Mouse (Mus musculus): ENCODE measurements at regions not wholly inside any gene's neighbourhood (a gene's known extent, or its start where the extent isn't known, plus 50 kb on each side); places are given as distances from the start of the nearest gene placed in this dataset.

DNA sequence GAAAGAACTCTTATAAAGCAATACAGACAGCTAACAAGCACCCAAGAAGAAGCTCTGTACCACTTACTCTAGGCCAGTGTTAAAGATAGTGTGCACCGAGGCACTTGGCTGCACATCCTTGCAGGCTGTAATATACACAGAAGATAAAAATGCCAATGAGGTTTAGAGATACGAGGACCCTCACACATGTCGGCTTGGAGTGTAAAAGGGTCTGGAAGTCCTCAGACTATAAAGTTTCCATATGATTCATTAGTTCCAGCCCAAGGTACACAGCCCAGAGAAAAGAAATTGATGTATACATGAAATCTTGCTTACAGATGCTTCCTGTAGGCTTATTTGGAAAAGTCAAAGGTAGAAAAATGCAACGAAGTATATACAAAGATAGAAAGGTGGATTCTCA is 800.3 kb upstream of the Lrrc6 start:
- no peak overlapping the region for H3K4me3 ChIP-seq
- H3K4me2 ChIP-seq (ENCODE audit: low read depth), result no peak overlapping the region
- H3K36me3 ChIP-seq (ENCODE audit: control insufficient read depth, insufficient read depth), result no peaks in the 10 kb centered on the region
- TF ChIP-seq POLR2AphosphoS2 (IDR thresholded peaks at IDR 0.05; ENCODE audit: insufficient read length, low read depth) (no peak), TCF3 (IDR thresholded peaks at IDR 0.05; ENCODE audit: insufficient read length, low read depth) (no peak), USF1 (IDR thresholded peaks at IDR 0.05; ENCODE audit: low read depth) (no peak), POLR2A (IDR thresholded peaks at IDR 0.05; ENCODE audit: insufficient read length, low read depth) (no peak), SRF (IDR thresholded peaks at IDR 0.05; ENCODE audit: control insufficient read depth, insufficient read length, low read depth) (no peak), E2F4 (IDR thresholded peaks at IDR 0.05; ENCODE audit: insufficient read depth) (no peak), CEBPB (IDR thresholded peaks at IDR 0.05; ENCODE audit: insufficient read depth, poor library complexity, severe bottlenecking) (no peak), MAX (IDR thresholded peaks at IDR 0.05; ENCODE audit: low read depth) (no peak), MYOG (IDR thresholded peaks at IDR 0.05; ENCODE audit: control insufficient read depth in 1 of 3, insufficient read depth in 1 of 3, insufficient read length in 2 of 3, low read depth in 2 of 3) (no peak), TCF12 (IDR thresholded peaks at IDR 0.05; ENCODE audit: insufficient read depth, poor library complexity, severe bottlenecking) (no peak), MYOD1 (IDR thresholded peaks at IDR 0.05; ENCODE audit: control insufficient read depth in 1 of 3, insufficient read length in 2 of 3, low read depth in 2 of 3) (no peak), REST (IDR thresholded peaks at IDR 0.05; ENCODE audit: insufficient read depth, insufficient read length) (no peak)
- H3ac ChIP-seq (ENCODE audit: control insufficient read depth, insufficient read length), result no peak overlapping the region
- H3K79me2 ChIP-seq (ENCODE audit: control insufficient read depth, insufficient read depth), result no peaks in the 10 kb centered on the region
- H3K27me3 ChIP-seq (ENCODE audit: control insufficient read depth, insufficient read depth, insufficient read length), result no peaks in the 10 kb centered on the region

DNA sequence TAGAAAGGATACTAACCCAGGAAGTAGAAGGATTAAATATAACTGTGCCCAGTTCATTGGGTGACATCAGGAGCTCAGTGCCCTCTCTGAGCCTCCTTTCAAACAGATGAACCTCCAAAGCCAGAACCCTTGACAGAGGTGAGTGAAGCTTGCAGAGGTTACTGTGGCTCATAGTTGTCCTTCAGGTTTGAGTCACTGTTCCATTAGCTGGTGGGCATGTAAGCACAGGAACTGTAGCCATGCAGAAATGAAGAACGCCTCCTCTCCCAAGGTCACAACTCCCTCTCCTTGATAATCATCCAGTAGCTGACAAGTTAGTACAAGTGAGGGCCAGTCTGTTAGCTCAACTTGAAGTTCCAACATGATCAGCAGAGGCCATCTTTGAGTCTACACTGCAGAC is 794.1 kb upstream of the Lrrc6 start:
- Histone ChIP-seq H3ac (ENCODE audit: control insufficient read depth, insufficient read length) (no peak overlapping the region), H3K36me3 (ENCODE audit: control insufficient read depth, insufficient read depth) (no peaks in the 10 kb centered on the region), H3K27me3 (ENCODE audit: control insufficient read depth, insufficient read depth, insufficient read length) (no peaks in the 10 kb centered on the region), H3K4me2 (ENCODE audit: low read depth) (no peak overlapping the region), H3K79me2 (ENCODE audit: control insufficient read depth, insufficient read depth) (no peaks in the 10 kb centered on the region), H3K4me3 (no peak overlapping the region)
- TF ChIP-seq MYOD1 (IDR thresholded peaks at IDR 0.05; ENCODE audit: control insufficient read depth in 1 of 3, insufficient read length in 2 of 3, low read depth in 2 of 3), result no peak
- no peak for TF ChIP-seq CEBPB (IDR thresholded peaks at IDR 0.05; ENCODE audit: insufficient read depth, poor library complexity, severe bottlenecking)
- no peak for TF ChIP-seq E2F4 (IDR thresholded peaks at IDR 0.05; ENCODE audit: insufficient read depth)
- no peak for TF ChIP-seq POLR2AphosphoS2 (IDR thresholded peaks at IDR 0.05; ENCODE audit: insufficient read length, low read depth)
- no peak for TF ChIP-seq TCF12 (IDR thresholded peaks at IDR 0.05; ENCODE audit: insufficient read depth, poor library complexity, severe bottlenecking)
- TF ChIP-seq SRF (IDR thresholded peaks at IDR 0.05; ENCODE audit: control insufficient read depth, insufficient read length, low read depth), result no peak
- no peak for TF ChIP-seq POLR2A (IDR thresholded peaks at IDR 0.05; ENCODE audit: insufficient read length, low read depth)

DNA sequence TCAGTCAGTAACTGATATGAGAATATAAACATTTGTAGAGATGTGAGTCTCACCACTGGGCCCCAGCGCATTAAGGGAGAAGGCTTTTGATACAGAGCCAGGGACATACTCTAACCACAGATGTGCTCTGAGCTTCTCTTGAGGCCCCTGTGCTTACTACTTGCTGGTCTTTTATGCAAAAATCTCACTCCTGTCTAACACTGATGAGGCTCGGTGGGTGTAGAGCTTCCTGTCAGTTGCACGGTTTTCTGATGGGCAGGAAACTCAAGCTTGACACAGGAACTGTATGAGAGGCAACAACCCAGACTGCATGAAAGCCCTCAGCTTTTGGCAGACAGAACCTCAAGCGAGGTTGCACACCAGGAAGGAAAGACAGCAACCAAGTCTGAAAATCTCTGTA is 789.0 kb upstream of the Lrrc6 start:
- Histone ChIP-seq H3K4me3 (no peak overlapping the region), H3K79me2 (ENCODE audit: control insufficient read depth, insufficient read depth) (no peaks in the 10 kb centered on the region), H3ac (ENCODE audit: control insufficient read depth, insufficient read length) (no peak overlapping the region), H3K4me2 (ENCODE audit: low read depth) (no peak overlapping the region), H3K27me3 (ENCODE audit: control insufficient read depth, insufficient read depth, insufficient read length) (no peaks in the 10 kb centered on the region), H3K36me3 (ENCODE audit: control insufficient read depth, insufficient read depth) (no peaks in the 10 kb centered on the region)
- no peak for TF ChIP-seq POLR2A (IDR thresholded peaks at IDR 0.05; ENCODE audit: insufficient read length, low read depth)
- no peak for TF ChIP-seq MYOG (IDR thresholded peaks at IDR 0.05; ENCODE audit: control insufficient read depth in 1 of 3, insufficient read depth in 1 of 3, insufficient read length in 2 of 3, low read depth in 2 of 3)
- no peak for TF ChIP-seq SRF (IDR thresholded peaks at IDR 0.05; ENCODE audit: control insufficient read depth, insufficient read length, low read depth)
- TF ChIP-seq TCF3 (IDR thresholded peaks at IDR 0.05; ENCODE audit: insufficient read length, low read depth), result no peak
- TF ChIP-seq POLR2AphosphoS2 (IDR thresholded peaks at IDR 0.05; ENCODE audit: insufficient read length, low read depth), result no peak
- no peak for TF ChIP-seq USF1 (IDR thresholded peaks at IDR 0.05; ENCODE audit: low read depth)
- TF ChIP-seq E2F4 (IDR thresholded peaks at IDR 0.05; ENCODE audit: insufficient read depth), result no peak
- TF ChIP-seq MAX (IDR thresholded peaks at IDR 0.05; ENCODE audit: low read depth), result no peak
- TF ChIP-seq TCF12 (IDR thresholded peaks at IDR 0.05; ENCODE audit: insufficient read depth, poor library complexity, severe bottlenecking), result no peak
- TF ChIP-seq MYOD1 (IDR thresholded peaks at IDR 0.05; ENCODE audit: control insufficient read depth in 1 of 3, insufficient read length in 2 of 3, low read depth in 2 of 3), result no peak
- no peak for TF ChIP-seq CEBPB (IDR thresholded peaks at IDR 0.05; ENCODE audit: insufficient read depth, poor library complexity, severe bottlenecking)
- TF ChIP-seq REST (IDR thresholded peaks at IDR 0.05; ENCODE audit: insufficient read depth, insufficient read length), result no peak

DNA sequence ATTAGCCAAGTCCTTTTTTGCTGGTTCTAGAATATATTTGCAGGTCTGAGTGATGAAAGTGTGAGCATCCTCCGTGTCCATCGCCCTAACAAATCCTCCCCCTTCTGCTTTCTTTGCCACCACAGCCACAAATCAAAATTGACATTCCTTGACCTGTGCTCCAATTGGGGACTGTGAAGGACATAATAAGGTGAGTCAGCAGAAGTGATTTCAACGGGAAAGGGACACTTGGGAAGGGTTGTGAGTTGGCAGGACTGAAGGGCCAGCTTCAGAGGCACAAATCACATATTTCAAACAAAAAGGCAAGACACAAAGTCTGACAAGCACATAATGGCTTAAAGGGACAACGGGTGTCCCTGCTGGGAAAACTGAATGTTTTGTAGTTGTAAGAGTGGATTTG is 784.2 kb upstream of the Lrrc6 start:
- H3K4me3 ChIP-seq, result no peak overlapping the region

More for the DNA sequence above, 784.2 kb upstream of the Lrrc6 start:
- TF ChIP-seq MYOD1 (IDR thresholded peaks at IDR 0.05; ENCODE audit: control insufficient read depth in 1 of 3, insufficient read length in 2 of 3, low read depth in 2 of 3) (no peak), TCF12 (IDR thresholded peaks at IDR 0.05; ENCODE audit: insufficient read depth, poor library complexity, severe bottlenecking) (no peak), POLR2AphosphoS2 (IDR thresholded peaks at IDR 0.05; ENCODE audit: insufficient read length, low read depth) (no peak), USF1 (IDR thresholded peaks at IDR 0.05; ENCODE audit: low read depth) (no peak), E2F4 (IDR thresholded peaks at IDR 0.05; ENCODE audit: insufficient read depth) (no peak), MYOG (IDR thresholded peaks at IDR 0.05; ENCODE audit: control insufficient read depth in 1 of 3, insufficient read depth in 1 of 3, insufficient read length in 2 of 3, low read depth in 2 of 3) (no peak), REST (IDR thresholded peaks at IDR 0.05; ENCODE audit: insufficient read depth, insufficient read length) (no peak)
- H3K36me3 ChIP-seq (ENCODE audit: control insufficient read depth, insufficient read depth), result no peaks in the 10 kb centered on the region
- H3K27me3 ChIP-seq (ENCODE audit: control insufficient read depth, insufficient read depth, insufficient read length), result no peaks in the 10 kb centered on the region
- H3K4me2 ChIP-seq (ENCODE audit: low read depth), result no peak overlapping the region
- no peaks in the 10 kb centered on the region for H3K79me2 ChIP-seq (ENCODE audit: control insufficient read depth, insufficient read depth)
- H3ac ChIP-seq (ENCODE audit: control insufficient read depth, insufficient read length), result no peak overlapping the region

Measured in myocyte (in vitro differentiated cells).